Mouse (Mus musculus): ENCODE measurements around the gene Frrs1.

DNA sequence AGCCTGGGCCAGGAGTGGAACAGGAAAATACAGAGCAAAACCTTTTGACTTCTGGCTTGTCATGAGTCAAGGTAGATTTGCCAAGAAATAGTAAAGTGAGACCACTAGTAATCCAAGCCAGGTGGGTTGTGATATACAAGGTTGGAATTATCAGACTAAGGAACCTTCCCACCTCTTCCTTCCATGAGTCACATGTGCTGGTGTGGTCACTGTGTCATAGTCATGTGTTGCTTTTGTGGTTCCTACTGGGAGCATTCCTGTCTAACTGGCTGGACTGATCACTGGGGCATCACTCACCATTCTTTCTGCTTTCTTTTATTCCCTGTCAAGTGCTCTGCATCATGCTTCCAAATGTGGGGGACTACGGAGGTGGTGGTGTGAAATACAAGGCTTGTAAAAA lies 11.2 kb upstream of the Frrs1 start:
- TF ChIP-seq POLR2A (IDR thresholded peaks at IDR 0.05; ENCODE audit: low read depth, low read length) (no peak), CTCF (conservative IDR thresholded peaks at IDR 0.05; ENCODE audit: insufficient read depth, insufficient read length, low read depth, low read length) (no peak)
